Mouse (Mus musculus): ENCODE results near the gene Slc28a1.

DNA sequence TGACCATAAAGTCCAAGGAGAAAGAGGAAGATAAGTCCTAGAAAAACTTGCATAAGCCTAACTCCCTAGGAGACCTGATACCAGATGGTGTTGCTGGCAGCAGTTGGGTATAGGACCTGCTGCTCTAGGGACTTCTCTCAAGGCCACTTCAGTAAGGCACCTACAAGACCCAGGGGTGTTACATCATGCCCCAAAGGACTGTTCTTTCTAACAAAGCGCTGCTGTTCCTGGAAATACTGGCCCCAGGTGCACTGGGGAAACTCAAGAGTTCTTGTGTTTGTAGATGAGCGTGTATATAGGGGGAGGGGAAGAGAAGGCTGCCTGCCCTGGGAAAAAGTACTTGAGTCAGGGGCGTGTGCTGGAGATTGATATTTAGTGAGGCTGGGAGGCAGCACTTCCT lies 82.2 kb downstream of the Slc28a1 start:
- TF ChIP-seq CTCF (IDR thresholded peaks at IDR 0.05; ENCODE audit: control insufficient read depth, insufficient read depth, low read length) (no peak), POLR2A (IDR thresholded peaks at IDR 0.05; ENCODE audit: borderline replicate concordance, control insufficient read depth, low read depth, low read length) (no peak)
